Mouse (Mus musculus) MEL (cell line): ENCODE results near the gene Wdr75. TPM values are rescaled to one million over a fixed set of nuclear protein-coding genes. Genes with fewer than 3 reads are reported as not detected.

Source experiments
- DNase-seq: peaks from one replicate; pipeline ENCODE4 v3.0.0; 2011; ENCODE audit warnings: low read depth, low spot score
- H3K27ac ChIP-seq: 2 replicates; pipeline ENCODE4 v1.5.1; 2012; ENCODE audit warnings: low read depth, mild to moderate bottlenecking, control low read depth, low read length, moderate library complexity; ENCODE audit not compliant: control insufficient read depth
- H3K27me3 ChIP-seq, 2 experiments: fragments of 150-350 bp in 1 of 2; sonication (generic) in 1 of 2; 2 replicates each; pipeline ENCODE4 v1.6.1; 2012; ENCODE audit warnings: low read length in 2 of 2, mild to moderate bottlenecking in 2 of 2, improper control_type of control experiment in 1 of 2, moderate library complexity in 1 of 2; ENCODE audit not compliant: insufficient read depth in 2 of 2, control insufficient read depth in 1 of 2
- H3K36me3 ChIP-seq, 2 experiments: 2 replicates each; pipeline ENCODE4 v1.6.1; 2012 to 2014; ENCODE audit warnings: low read length in 2 of 2, improper control_type of control experiment in 1 of 2, inconsistent platforms in 1 of 2, mild to moderate bottlenecking in 1 of 2; ENCODE audit not compliant: insufficient read depth in 2 of 2, control insufficient read depth in 1 of 2
- H3K4me1 ChIP-seq, 2 experiments: fragments of 150-350 bp in 1 of 2; sonication (generic) in 1 of 2; 2 replicates each; pipeline ENCODE4 v1.6.1; 2012; ENCODE audit warnings: low read length in 2 of 2, improper control_type of control experiment in 1 of 2, mild to moderate bottlenecking in 1 of 2; ENCODE audit not compliant: insufficient read depth in 2 of 2, control insufficient read depth in 1 of 2
- H3K4me3 ChIP-seq, 2 experiments: fragments of 150-350 bp in 1 of 2; sonication (generic) in 1 of 2; 2 replicates each; pipeline ENCODE4 v1.5.1; 2012; ENCODE audit warnings: low read depth in 2 of 2, low read length in 2 of 2, mild to moderate bottlenecking in 2 of 2, moderate library complexity in 2 of 2, control low read depth in 1 of 2, improper control_type of control experiment in 1 of 2; ENCODE audit not compliant: control insufficient read depth in 1 of 2, insufficient read depth in 1 of 2
- H3K79me2 ChIP-seq: 2 replicates; pipeline ENCODE4 v1.6.1; 2012; ENCODE audit warnings: mild to moderate bottlenecking, low read length, moderate library complexity; ENCODE audit not compliant: control insufficient read depth, poor library complexity, insufficient read depth
- H3K9ac ChIP-seq: 2 replicates; pipeline ENCODE4 v1.6.1; 2012; ENCODE audit warnings: low read depth, mild to moderate bottlenecking, control low read depth, low read length, moderate library complexity; ENCODE audit not compliant: control insufficient read depth, poor library complexity, severe bottlenecking
- H3K9me3 ChIP-seq: fragments of 150-350 bp; sonication (generic); replicated peaks from 2 replicates; pipeline ENCODE4 v1.6.1; 2012; ENCODE audit warnings: mild to moderate bottlenecking, low read length, improper control_type of control experiment, moderate library complexity; ENCODE audit not compliant: insufficient read depth
- BHLHE40 ChIP-seq: IDR thresholded peaks from 2 replicates; pipeline ENCODE4 v1.6.1; 2012; ENCODE audit warnings: low read depth, mild to moderate bottlenecking, inconsistent platforms, low read length, improper control_type of control experiment, borderline replicate concordance
- CHD2 ChIP-seq: IDR thresholded peaks from 2 replicates; pipeline ENCODE4 v1.6.1; 2011; ENCODE audit warnings: low read length, improper control_type of control experiment
- CTCF ChIP-seq, 3 experiments: IDR thresholded peaks in 2 of 3; conservative IDR thresholded peaks in 1 of 3; 2 replicates each; pipeline ENCODE4 v1.5.1; 2011 to 2012; ENCODE audit warnings: low read length in 3 of 3, low read depth in 2 of 3, mild to moderate bottlenecking in 2 of 3, improper control_type of control experiment in 1 of 3, inconsistent platforms in 1 of 3, mixed read lengths in 1 of 3, moderate library complexity in 1 of 3; ENCODE audit not compliant: control insufficient read depth in 1 of 3, insufficient read depth in 1 of 3, poor library complexity in 1 of 3, severe bottlenecking in 1 of 3
- ELF1 ChIP-seq: IDR thresholded peaks from 2 replicates; pipeline ENCODE4 v1.6.1; 2014; ENCODE audit warnings: low read depth, mild to moderate bottlenecking, inconsistent platforms, low read length, improper control_type of control experiment, moderate library complexity
- EP300 ChIP-seq, 2 experiments: IDR thresholded peaks; 2 replicates each; pipeline ENCODE4 v1.6.1; 2011; ENCODE audit warnings: improper control_type of control experiment in 2 of 2, low read length in 2 of 2, low read depth in 1 of 2, mild to moderate bottlenecking in 1 of 2
- ETS1 ChIP-seq: IDR thresholded peaks from 2 replicates; pipeline ENCODE4 v1.6.1; 2012; ENCODE audit warnings: low read depth, mild to moderate bottlenecking, inconsistent platforms, low read length, improper control_type of control experiment, moderate library complexity
- GABPA ChIP-seq: IDR thresholded peaks from 2 replicates; pipeline ENCODE4 v1.6.1; 2012; ENCODE audit warnings: low read depth, mild to moderate bottlenecking, inconsistent platforms, low read length, improper control_type of control experiment, moderate library complexity
- HCFC1 ChIP-seq: IDR thresholded peaks from 2 replicates; pipeline ENCODE4 v1.6.1; 2012; ENCODE audit warnings: low read depth, mild to moderate bottlenecking, inconsistent platforms, low read length, improper control_type of control experiment, moderate library complexity
- JUND ChIP-seq: IDR thresholded peaks from 2 replicates; pipeline ENCODE4 v1.6.1; 2011; ENCODE audit warnings: low read depth, mild to moderate bottlenecking, improper control_type of control experiment, low read length
- KAT2A ChIP-seq: conservative IDR thresholded peaks from 2 replicates; pipeline ENCODE4 v1.6.1; 2012; ENCODE audit warnings: low read depth, low read length, improper control_type of control experiment, inconsistent platforms
- MAFK ChIP-seq: IDR thresholded peaks from 2 replicates; pipeline ENCODE4 v1.6.1; 2011; ENCODE audit warnings: low read depth, mild to moderate bottlenecking, low read length, improper control_type of control experiment, borderline replicate concordance
- MAZ ChIP-seq: IDR thresholded peaks from 2 replicates; pipeline ENCODE4 v1.6.1; 2012; ENCODE audit warnings: low read depth, mild to moderate bottlenecking, inconsistent platforms, low read length, improper control_type of control experiment
- MEF2A ChIP-seq: IDR thresholded peaks from 2 replicates; pipeline ENCODE4 v1.6.1; 2014; ENCODE audit warnings: low read depth, mild to moderate bottlenecking, inconsistent platforms, low read length, improper control_type of control experiment; ENCODE audit not compliant: poor library complexity, insufficient replicate concordance, severe bottlenecking; ENCODE audit errors: extremely low read depth
- MXI1 ChIP-seq: IDR thresholded peaks from 2 replicates; pipeline ENCODE4 v1.6.1; 2011; ENCODE audit warnings: mild to moderate bottlenecking, low read depth, low read length, improper control_type of control experiment
- MYB ChIP-seq: IDR thresholded peaks from 2 replicates; pipeline ENCODE4 v1.6.1; 2011; ENCODE audit warnings: mild to moderate bottlenecking, low read depth, low read length, improper control_type of control experiment
- NELFE ChIP-seq: IDR thresholded peaks from 2 replicates; pipeline ENCODE4 v1.6.1; 2011; ENCODE audit warnings: low read depth, low read length, improper control_type of control experiment
- POLR2A ChIP-seq, 2 experiments: IDR thresholded peaks; 2 replicates each; pipeline ENCODE4 v1.6.1; 2011 to 2012; ENCODE audit warnings: low read length in 2 of 2, mild to moderate bottlenecking in 2 of 2, control low read depth in 1 of 2, improper control_type of control experiment in 1 of 2, low read depth in 1 of 2, moderate library complexity in 1 of 2; ENCODE audit not compliant: control insufficient read depth in 1 of 2, insufficient read depth in 1 of 2, poor library complexity in 1 of 2
- RAD21 ChIP-seq: IDR thresholded peaks from 2 replicates; pipeline ENCODE4 v1.6.1; 2011; ENCODE audit warnings: mild to moderate bottlenecking, low read depth, low read length, improper control_type of control experiment
- RCOR1 ChIP-seq: IDR thresholded peaks from 2 replicates; pipeline ENCODE4 v1.6.1; 2012; ENCODE audit warnings: low read depth, mild to moderate bottlenecking, inconsistent platforms, low read length, improper control_type of control experiment
- SIN3A ChIP-seq: IDR thresholded peaks from 2 replicates; pipeline ENCODE4 v1.6.1; 2012; ENCODE audit warnings: low read length, improper control_type of control experiment, inconsistent platforms
- TCF12 ChIP-seq: IDR thresholded peaks from 2 replicates; pipeline ENCODE4 v1.6.1; 2014; ENCODE audit warnings: low read depth, mild to moderate bottlenecking, inconsistent platforms, low read length, improper control_type of control experiment, moderate library complexity
- USF1 ChIP-seq: IDR thresholded peaks from 2 replicates; pipeline ENCODE4 v1.6.1; 2014; ENCODE audit warnings: low read depth, mild to moderate bottlenecking, inconsistent platforms, low read length, improper control_type of control experiment, moderate library complexity
- USF2 ChIP-seq, 2 experiments: IDR thresholded peaks; 2 replicates each; pipeline ENCODE4 v1.6.1; 2011 to 2012; ENCODE audit warnings: improper control_type of control experiment in 2 of 2, low read length in 2 of 2, borderline replicate concordance in 1 of 2, inconsistent platforms in 1 of 2, low read depth in 1 of 2, mild to moderate bottlenecking in 1 of 2; ENCODE audit not compliant: insufficient read depth in 1 of 2
- polyA plus RNA-seq, 2 experiments: library from polyadenylated mRNA; stranded (reverse) in 1 of 2; unstranded in 1 of 2; fragments of >175 nt in 1 of 2; fragments of >200 nt in 1 of 2; gene quantifications; 2 replicates each; pipeline versions ENCODE4 v1.2.1 to v1.2.4; 2012; ENCODE audit warnings: low replicate concordance in 2 of 2, low read depth in 1 of 2; ENCODE audit not compliant: insufficient read length in 2 of 2, insufficient read depth in 1 of 2, missing spikeins in 1 of 2
- total RNA-seq: library from RNA; depleted of rRNA; stranded (reverse); fragments of 300-350 nt; gene quantifications from 2 replicates; pipeline ENCODE4 v1.2.3, GENCODE M21; 2012

The Wdr75 gene
- total and polyA plus RNA-seq, 3 experiments: 193 to 279 (median 195) TPM

- peak; percentile 63 for DNase-seq
- no peak for TF ChIP-seq MYB
- TF ChIP-seq USF1: no peak
- TF ChIP-seq CTCF (IDR thresholded peaks at IDR 0.05 in 2 of 3, conservative IDR thresholded peaks at IDR 0.05 in 1 of 3; ENCODE audit: control insufficient read depth in 1 of 3, insufficient read depth in 1 of 3, low read depth in 2 of 3, low read length in 3 of 3, poor library complexity in 1 of 3, severe bottlenecking in 1 of 3): no peak
- peak; percentile 98 for TF ChIP-seq GABPA
- TF ChIP-seq HCFC1: no peak
- TF ChIP-seq MAFK: peak; percentile 91
- peak; percentile 90 for TF ChIP-seq ETS1
- TF ChIP-seq SIN3A: peak; percentile 39; the same call in 1 of the 2 replicates
- TF ChIP-seq EP300 (IDR thresholded peaks at IDR 0.05; ENCODE audit: low read depth in 1 of 2, low read length in 2 of 2): peak; percentile 44 to 70; a peak in 3 of 4 replicates
- 0 out of 2 replicates have a peak, but pooled peaks have one; percentile 18 for TF ChIP-seq KAT2A
- H3K27ac ChIP-seq: no peak overlapping the region
Observed at GRCm38 (mm10) chr1:45860349-45860748, 65.4 kb downstream of the Wdr75 start.

GRCm38 (mm10) chr1:45861162-45861561 is 66.2 kb downstream of the Wdr75 start:
- peaks cover 0 to 16% of the 10 kb centered on the region in 2 experiments; a peak in 3 of 4 replicates for H3K36me3 ChIP-seq
- H3K9ac ChIP-seq: no peak overlapping the region
- TF ChIP-seq EP300 (IDR thresholded peaks at IDR 0.05; ENCODE audit: low read depth in 1 of 2, low read length in 2 of 2) (no peak), CHD2 (no peak), NELFE (no peak), RCOR1 (no peak), BHLHE40 (no peak), MAFK (no peak), KAT2A (no peak), POLR2A (IDR thresholded peaks at IDR 0.05; ENCODE audit: control insufficient read depth in 1 of 2, insufficient read depth in 1 of 2, low read depth in 1 of 2, low read length in 2 of 2, poor library complexity in 1 of 2) (no peak), TCF12 (no peak), USF1 (no peak), SIN3A (no peak), MAZ (no peak), MXI1 (no peak), MEF2A (no peak), USF2 (IDR thresholded peaks at IDR 0.05; ENCODE audit: borderline replicate concordance in 1 of 2, insufficient read depth in 1 of 2, low read depth in 1 of 2, low read length in 2 of 2) (no peak), ELF1 (no peak), RAD21 (no peak), JUND (no peak)
- no peaks in the 10 kb centered on the region for H3K27me3 ChIP-seq
- peaks cover 8 to 12% of the 10 kb centered on the region in 2 experiments; a peak in 3 of 4 replicates for H3K4me1 ChIP-seq
- H3K9me3 ChIP-seq: no peaks in the 10 kb centered on the region
- H3K27ac ChIP-seq: no peak overlapping the region
- H3K4me3 ChIP-seq: no peak overlapping the region
- H3K79me2 ChIP-seq: no peaks in the 10 kb centered on the region
- DNase-seq: no peak

More at GRCm38 (mm10) chr1:45860349-45860748, 65.4 kb downstream of the Wdr75 start:
- Histone ChIP-seq H3K4me1 (peaks cover 8 to 12% of the 10 kb centered on the region in 2 experiments; a peak in 3 of 4 replicates), H3K79me2 (no peaks in the 10 kb centered on the region), H3K27me3 (no peaks in the 10 kb centered on the region), H3K9ac (no peak overlapping the region), H3K4me3 (no peak overlapping the region), H3K9me3 (no peaks in the 10 kb centered on the region), H3K36me3 (peaks cover 0 to 16% of the 10 kb centered on the region in 2 experiments; a peak in 3 of 4 replicates)
